Mouse (Mus musculus) intestine, embryonic 15.5 days (tissue): ENCODE measurements at regions not wholly inside any gene's neighbourhood (a gene's known extent, or its start where the extent isn't known, plus 50 kb on each side); places are given as distances from the start of the nearest gene placed in this dataset.

ENCODE experiments used
- ATAC-seq: fragments of 200-750 bp; cut with Nextera tagmentation; 2 replicates; pipeline ENCODE4 v1.8.0; 2017; ENCODE audit warnings: moderate TSS enrichment, moderate library complexity
- H3K27ac ChIP-seq: fragments of 300-500 bp; sonication (generic); 2 replicates; pipeline ENCODE4 v1.5.1; 2015; ENCODE audit warnings: mild to moderate bottlenecking, inconsistent platforms
- H3K27me3 ChIP-seq: fragments of 300-500 bp; sonication (generic); replicated peaks from 2 replicates; pipeline ENCODE4 v1.6.1; 2015; ENCODE audit warnings: inconsistent platforms
- H3K36me3 ChIP-seq: fragments of 300-500 bp; sonication (generic); 2 replicates; pipeline ENCODE4 v1.6.1; 2015; ENCODE audit warnings: inconsistent platforms
- H3K4me1 ChIP-seq: fragments of 300-500 bp; sonication (generic); replicated peaks from 2 replicates; pipeline ENCODE4 v1.6.1; 2015; ENCODE audit warnings: inconsistent platforms
- H3K4me2 ChIP-seq: fragments of 300-500 bp; sonication (generic); replicated peaks from 2 replicates; pipeline ENCODE4 v1.6.1; 2015; ENCODE audit warnings: mild to moderate bottlenecking, inconsistent platforms
- H3K4me3 ChIP-seq: fragments of 300-500 bp; sonication (generic); replicated peaks from 2 replicates; pipeline ENCODE4 v1.5.1; 2015; ENCODE audit warnings: inconsistent platforms
- H3K9ac ChIP-seq: fragments of 300-500 bp; sonication (generic); 2 replicates; pipeline ENCODE4 v1.6.1; 2015; ENCODE audit warnings: inconsistent platforms
- H3K9me3 ChIP-seq: fragments of 300-500 bp; sonication (generic); 2 replicates; pipeline ENCODE4 v1.6.1; 2016; ENCODE audit warnings: inconsistent platforms
- WGBS: fragments of 180-500 bp; shearing (Covaris S2); methylation state at CpG from one replicate; pipeline ENCODE4 v1.1.7; 2015; 5-methylcytosine and 5-hydroxymethylcytosine counted together

DNA sequence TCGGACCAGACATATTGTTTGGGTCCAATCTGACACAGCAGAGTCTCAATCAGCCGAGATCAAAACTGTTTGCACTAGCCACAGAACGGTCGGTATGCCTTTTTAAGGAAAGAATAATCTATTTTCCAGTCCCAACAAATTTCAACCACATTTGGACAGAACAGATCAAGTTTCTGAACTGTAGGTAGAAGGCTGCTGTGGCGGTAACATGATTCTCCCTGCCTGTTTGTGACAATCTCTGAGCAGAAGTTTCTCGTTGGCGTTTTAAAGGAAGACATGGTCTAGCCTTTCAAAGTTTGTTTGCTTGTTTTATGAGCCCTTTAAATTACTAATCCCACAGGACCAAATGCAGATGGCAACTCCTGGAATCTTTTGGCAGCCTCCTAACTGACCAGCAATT lies 339.6 kb downstream of the Slc4a3 start:
- Histone ChIP-seq H3K27ac (no peak overlapping the region), H3K36me3 (no peaks in the 10 kb centered on the region), H3K9me3 (no peaks in the 10 kb centered on the region), H3K27me3 (no peaks in the 10 kb centered on the region), H3K9ac (no peak overlapping the region), H3K4me3 (no peak overlapping the region), H3K4me1 (no peaks in the 10 kb centered on the region), H3K4me2 (no peak overlapping the region)
- 15% methylated on average over 7 of the region's 7 CpGs for WGBS
- no peak for ATAC-seq

GRCm38 (mm10) chr1:75888499-75889208 lies 342.6 kb downstream of the Slc4a3 start:
- no peaks in the 10 kb centered on the region for H3K4me1 ChIP-seq
- 38% methylated on average over 9 of the region's 9 CpGs for WGBS
- H3K27me3 ChIP-seq = no peaks in the 10 kb centered on the region
- ATAC-seq = no peak
- H3K9me3 ChIP-seq = no peaks in the 10 kb centered on the region
- H3K4me2 ChIP-seq = no peak overlapping the region
- no peak overlapping the region for H3K9ac ChIP-seq
- H3K4me3 ChIP-seq = no peak overlapping the region
- no peaks in the 10 kb centered on the region for H3K36me3 ChIP-seq
- H3K27ac ChIP-seq = no peak overlapping the region

DNA sequence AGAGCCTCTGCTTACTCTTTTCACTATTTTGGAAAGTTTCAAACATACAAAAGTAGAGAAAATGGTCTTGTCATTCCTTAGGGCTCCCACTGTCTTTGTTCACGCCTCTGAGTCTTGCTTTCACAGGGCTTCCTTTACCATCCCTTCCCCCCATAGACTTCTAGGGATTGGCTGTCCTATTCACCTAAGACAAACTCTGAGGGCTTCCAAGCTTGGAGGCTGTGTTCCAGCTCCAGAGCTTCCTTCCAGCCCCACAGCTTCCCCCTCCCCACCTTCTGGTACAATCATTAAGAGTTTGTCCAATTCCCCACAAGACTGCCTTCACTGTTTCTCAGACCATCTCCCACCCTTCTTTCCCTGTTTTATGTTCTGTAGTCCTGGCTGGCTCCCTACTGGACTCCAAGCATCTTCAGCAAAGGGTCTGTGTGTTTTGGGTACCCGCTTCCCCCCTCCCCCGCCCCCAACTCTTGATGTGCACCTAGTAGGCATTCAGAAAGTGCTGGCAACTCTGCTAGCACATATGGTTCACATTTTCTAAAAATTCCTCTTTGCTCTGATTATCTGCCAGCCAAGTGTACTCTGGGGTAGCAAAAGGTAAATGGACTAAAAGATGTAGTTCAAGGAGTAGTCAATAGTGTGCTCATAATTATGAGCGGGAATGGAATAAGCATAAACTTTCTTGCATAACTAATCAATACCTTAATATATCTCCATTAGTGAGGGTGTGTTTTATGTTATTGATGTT lies 344.0 kb downstream of the Slc4a3 start:
- Histone ChIP-seq H3K4me2 (no peak overlapping the region), H3K36me3 (no peaks in the 10 kb centered on the region), H3K27ac (no peak overlapping the region), H3K4me1 (no peaks in the 10 kb centered on the region), H3K9ac (no peak overlapping the region), H3K4me3 (no peak overlapping the region), H3K9me3 (no peaks in the 10 kb centered on the region), H3K27me3 (no peaks in the 10 kb centered on the region)
- WGBS = 80% methylated on average over 4 of the region's 4 CpGs
- ATAC-seq = no peak

DNA sequence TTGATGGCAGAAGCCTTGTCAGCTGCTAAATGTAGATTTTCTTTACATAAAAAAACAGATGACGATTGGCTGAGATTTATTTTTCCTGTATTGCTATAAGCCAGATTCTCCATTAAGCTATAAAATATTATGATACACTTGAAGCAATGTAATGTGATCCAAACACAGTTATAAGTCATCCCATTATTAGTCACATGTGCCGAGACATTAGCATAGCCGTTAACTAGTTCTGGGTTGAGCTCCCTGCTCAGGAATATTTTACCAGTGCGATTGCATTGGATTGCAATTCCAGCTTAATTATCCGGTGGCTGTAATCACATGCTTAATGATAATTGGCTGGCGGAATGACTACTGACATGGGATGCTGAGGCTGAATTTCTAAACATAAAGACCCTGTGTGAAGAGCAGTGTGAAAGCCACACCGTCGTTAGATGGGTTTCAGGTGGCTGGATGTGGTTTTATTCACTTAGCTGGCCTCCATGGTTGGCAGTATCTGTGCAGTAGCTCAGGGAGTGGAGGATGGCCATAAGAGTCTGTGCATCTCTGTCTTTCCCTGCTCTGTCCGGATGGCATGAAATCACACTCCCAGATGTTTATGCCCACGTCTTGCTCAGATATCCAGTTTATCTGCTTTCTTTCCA lies 344.7 kb downstream of the Slc4a3 start:
- Histone ChIP-seq H3K36me3 (no peaks in the 10 kb centered on the region), H3K27ac (no peak overlapping the region), H3K4me2 (no peak overlapping the region), H3K4me1 (no peaks in the 10 kb centered on the region), H3K27me3 (no peaks in the 10 kb centered on the region), H3K4me3 (no peak overlapping the region), H3K9me3 (no peaks in the 10 kb centered on the region), H3K9ac (no peak overlapping the region)
- ATAC-seq = no peak
- WGBS = 86% methylated on average over 10 of the region's 10 CpGs

DNA sequence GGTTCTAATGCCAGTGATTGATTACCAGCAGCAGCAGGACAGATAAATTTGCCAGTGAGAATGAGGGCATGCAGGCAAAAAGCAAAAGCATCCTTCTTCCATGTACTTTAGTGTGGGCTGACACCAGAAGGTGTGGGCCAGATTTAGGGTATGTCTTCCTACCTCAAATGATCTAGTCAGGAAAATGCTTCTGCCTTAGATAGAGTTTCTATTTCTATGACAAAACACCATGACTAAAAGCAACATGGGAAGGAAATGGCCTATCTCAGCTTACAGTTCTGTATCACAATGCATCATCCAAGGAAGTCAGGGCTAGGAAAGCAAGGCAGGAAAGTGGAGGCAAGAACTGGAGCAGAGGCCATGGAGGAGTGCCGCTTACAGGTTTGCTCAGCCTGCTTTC lies 349.5 kb downstream of the Slc4a3 start:
- 100% methylated on average over 1 of the region's 1 CpGs for WGBS
- Histone ChIP-seq H3K4me3 (no peak overlapping the region), H3K4me1 (no peaks in the 10 kb centered on the region), H3K27me3 (no peaks in the 10 kb centered on the region), H3K27ac (no peak overlapping the region), H3K4me2 (no peak overlapping the region), H3K9me3 (no peaks in the 10 kb centered on the region), H3K36me3 (no peaks in the 10 kb centered on the region), H3K9ac (no peak overlapping the region)
- ATAC-seq = no peak

- 31% methylated on average over 1 of the region's 1 CpGs for WGBS
These were observed 355.1 kb downstream of the Slc4a3 start for GRCm38 (mm10) chr1:75901146-75901545.

DNA sequence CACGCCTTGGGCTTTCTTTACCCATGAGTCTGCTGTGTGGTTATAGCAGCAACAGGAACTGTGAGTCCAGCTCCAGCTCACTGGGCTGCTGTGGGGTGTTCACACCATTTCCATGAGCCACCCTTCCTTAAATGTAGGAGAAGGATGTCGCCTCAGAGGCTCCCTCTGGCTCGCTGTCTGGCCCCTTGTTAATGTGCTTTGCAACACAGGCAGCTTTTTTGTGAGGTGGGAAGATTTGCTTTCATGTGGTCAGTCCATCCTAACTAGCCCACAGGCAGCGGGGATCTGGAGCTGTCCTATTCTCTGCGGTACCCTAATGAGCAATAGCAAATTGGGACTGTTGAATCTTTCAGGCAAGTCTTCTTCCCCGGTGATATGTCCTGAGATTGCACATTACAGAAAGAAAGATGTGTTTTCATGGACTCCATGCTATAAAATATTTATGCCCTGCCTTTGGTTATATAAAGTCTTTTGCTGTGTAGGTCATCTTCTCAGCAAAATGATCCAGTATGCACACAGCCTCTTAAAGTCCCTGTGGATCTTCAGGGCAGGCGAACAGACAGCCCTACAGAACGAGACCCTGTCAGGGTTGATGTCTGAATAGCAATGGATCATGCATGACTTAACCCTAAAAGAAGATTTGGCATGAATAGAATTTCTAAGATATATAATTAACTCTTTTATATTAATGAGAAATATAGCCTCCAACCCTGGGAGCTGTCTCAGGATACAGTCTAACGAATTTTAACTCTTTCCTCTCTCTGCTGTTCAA lies 359.8 kb downstream of the Slc4a3 start:
- Histone ChIP-seq H3K27ac (no peak overlapping the region), H3K9ac (no peak overlapping the region), H3K27me3 (no peaks in the 10 kb centered on the region), H3K9me3 (no peaks in the 10 kb centered on the region), H3K36me3 (no peaks in the 10 kb centered on the region), H3K4me2 (no peak overlapping the region), H3K4me3 (no peak overlapping the region), H3K4me1 (no peaks in the 10 kb centered on the region)
- WGBS = 80% methylated on average over 9 of the region's 9 CpGs
- no peak for ATAC-seq

More at GRCm38 (mm10) chr1:75901146-75901545, 355.1 kb downstream of the Slc4a3 start:
- Histone ChIP-seq H3K9ac (no peak overlapping the region), H3K4me2 (no peak overlapping the region), H3K27me3 (no peaks in the 10 kb centered on the region), H3K27ac (no peak overlapping the region), H3K4me3 (no peak overlapping the region), H3K4me1 (no peaks in the 10 kb centered on the region), H3K36me3 (no peaks in the 10 kb centered on the region), H3K9me3 (no peaks in the 10 kb centered on the region)
- no peak for ATAC-seq

- Histone ChIP-seq H3K9me3 (no peaks in the 10 kb centered on the region), H3K27ac (no peak overlapping the region), H3K4me1 (no peaks in the 10 kb centered on the region), H3K36me3 (no peaks in the 10 kb centered on the region), H3K4me2 (no peak overlapping the region), H3K9ac (no peak overlapping the region), H3K27me3 (no peaks in the 10 kb centered on the region), H3K4me3 (no peak overlapping the region)
- WGBS = 77% methylated on average over 2 of the region's 2 CpGs
- no peak for ATAC-seq
These were observed 369.2 kb downstream of the Slc4a3 start for GRCm38 (mm10) chr1:75915311-75915710.

- Histone ChIP-seq H3K4me2 (no peak overlapping the region), H3K36me3 (no peaks in the 10 kb centered on the region), H3K27me3 (no peaks in the 10 kb centered on the region), H3K9me3 (no peaks in the 10 kb centered on the region), H3K9ac (no peak overlapping the region), H3K4me1 (no peaks in the 10 kb centered on the region), H3K27ac (no peak overlapping the region), H3K4me3 (no peak overlapping the region)
- WGBS = 43% methylated on average over 2 of the region's 2 CpGs
- ATAC-seq = no peak
These were observed 370.1 kb downstream of the Slc4a3 start for GRCm38 (mm10) chr1:75916181-75916580.

GRCm38 (mm10) chr1:75919134-75919533 lies 373.1 kb downstream of the Slc4a3 start:
- H3K9me3 ChIP-seq = no peaks in the 10 kb centered on the region
- no peak overlapping the region for H3K4me2 ChIP-seq
- H3K4me1 ChIP-seq = no peaks in the 10 kb centered on the region
- no peak overlapping the region for H3K4me3 ChIP-seq
- no peak overlapping the region for H3K27ac ChIP-seq
- no peaks in the 10 kb centered on the region for H3K27me3 ChIP-seq
- no peak overlapping the region for H3K9ac ChIP-seq
- no peak for ATAC-seq
- no peaks in the 10 kb centered on the region for H3K36me3 ChIP-seq
- 54% methylated on average over 2 of the region's 2 CpGs for WGBS

DNA sequence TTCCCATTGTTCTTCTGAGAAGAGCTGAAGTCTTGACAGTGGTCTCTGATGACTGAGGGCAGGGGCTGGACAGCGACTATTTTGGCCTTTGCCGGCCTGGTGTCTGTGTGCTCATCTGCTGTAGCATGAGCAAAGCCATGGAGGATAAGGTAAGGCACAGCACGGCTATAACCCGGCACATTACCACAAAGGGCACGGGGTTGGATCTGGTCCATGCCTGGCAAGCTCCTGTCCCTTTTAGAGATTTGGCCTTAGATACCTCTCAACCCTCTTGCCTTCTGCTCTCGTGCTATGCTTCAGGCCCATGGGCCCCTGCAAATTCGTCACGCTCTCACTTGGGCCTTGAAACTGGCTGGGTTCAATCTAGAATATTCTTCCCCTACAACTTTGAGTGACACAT lies 379.0 kb downstream of the Slc4a3 start:
- Histone ChIP-seq H3K4me2 (no peak overlapping the region), H3K9me3 (no peaks in the 10 kb centered on the region), H3K27me3 (no peaks in the 10 kb centered on the region), H3K4me3 (no peak overlapping the region), H3K9ac (no peak overlapping the region), H3K36me3 (no peaks in the 10 kb centered on the region), H3K4me1 (no peaks in the 10 kb centered on the region), H3K27ac (no peak overlapping the region)
- no peak for ATAC-seq
- 91% methylated on average over 8 of the region's 8 CpGs for WGBS

GRCm38 (mm10) chr1:75925802-75926201 lies 379.7 kb downstream of the Slc4a3 start:
- no peaks in the 10 kb centered on the region for H3K27me3 ChIP-seq
- H3K4me3 ChIP-seq = no peak overlapping the region
- H3K4me1 ChIP-seq = no peaks in the 10 kb centered on the region
- no peak overlapping the region for H3K4me2 ChIP-seq
- WGBS = 29% methylated on average over 9 of the region's 9 CpGs
- no peaks in the 10 kb centered on the region for H3K9me3 ChIP-seq
- 0 out of 2 replicates have a peak, but pooled peaks have one; percentile 49 for ATAC-seq
- H3K36me3 ChIP-seq = no peaks in the 10 kb centered on the region
- H3K9ac ChIP-seq = no peak overlapping the region
- no peak overlapping the region for H3K27ac ChIP-seq
